Mouse (Mus musculus) cerebellum, adult 9-10 months (tissue): ENCODE results near the gene Apol9a.

Experiments
- DNase-seq: peaks from one replicate; pipeline ENCODE4 v3.0.0; 2022

The Apol9a gene

GRCm38 (mm10) chr15:77376920-77377319 is 34.0 kb downstream of the Apol9a start:
- DNase-seq = no peak

GRCm38 (mm10) chr15:77370588-77370987 is 40.3 kb downstream of the Apol9a start:
- DNase-seq = no peak

DNA sequence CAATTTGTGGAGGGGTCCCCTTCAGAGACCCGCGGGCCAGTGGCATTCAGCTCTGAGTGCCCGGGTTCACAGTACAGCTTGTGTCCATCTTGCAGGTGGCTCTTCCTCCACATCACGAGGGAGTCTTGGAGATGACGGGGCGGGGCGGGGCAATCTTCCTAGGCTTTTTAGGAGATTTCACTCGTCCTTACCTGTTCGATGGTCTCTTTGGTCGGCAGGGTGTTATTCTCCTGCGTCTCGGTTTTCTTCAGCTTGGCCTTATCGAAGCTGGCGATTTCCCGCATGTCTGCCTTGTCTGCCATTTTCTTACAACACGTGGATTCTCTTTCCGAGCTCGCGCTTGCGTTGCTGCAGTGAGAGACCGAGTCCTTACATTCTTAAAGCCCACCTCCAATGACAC is 41.0 kb downstream of the Apol9a start:
- DNase-seq = peak; percentile 40

GRCm38 (mm10) chr15:77368818-77369320 is 42.1 kb downstream of the Apol9a start:
- peak; percentile 40 for DNase-seq

DNA sequence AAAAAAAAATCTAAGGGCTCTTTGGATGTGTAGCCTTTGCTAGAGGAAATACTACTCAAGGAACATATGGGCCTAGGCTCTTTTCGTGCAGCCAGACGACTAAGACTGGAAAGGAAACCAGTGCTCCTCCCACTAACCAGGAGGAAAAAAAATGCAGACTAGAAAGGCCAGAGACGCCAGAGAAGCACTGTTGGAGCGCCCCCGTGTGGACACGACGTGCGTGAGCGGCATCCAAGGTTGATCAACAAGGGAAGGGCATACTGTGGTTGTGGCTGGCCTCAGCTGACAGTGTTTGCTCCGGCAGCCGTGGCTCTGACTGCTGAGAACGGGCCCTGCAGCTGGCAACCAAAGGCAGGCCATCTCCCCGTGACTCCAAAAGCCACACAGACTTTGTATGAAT is 42.8 kb downstream of the Apol9a start:
- peak; percentile 98 for DNase-seq

DNA sequence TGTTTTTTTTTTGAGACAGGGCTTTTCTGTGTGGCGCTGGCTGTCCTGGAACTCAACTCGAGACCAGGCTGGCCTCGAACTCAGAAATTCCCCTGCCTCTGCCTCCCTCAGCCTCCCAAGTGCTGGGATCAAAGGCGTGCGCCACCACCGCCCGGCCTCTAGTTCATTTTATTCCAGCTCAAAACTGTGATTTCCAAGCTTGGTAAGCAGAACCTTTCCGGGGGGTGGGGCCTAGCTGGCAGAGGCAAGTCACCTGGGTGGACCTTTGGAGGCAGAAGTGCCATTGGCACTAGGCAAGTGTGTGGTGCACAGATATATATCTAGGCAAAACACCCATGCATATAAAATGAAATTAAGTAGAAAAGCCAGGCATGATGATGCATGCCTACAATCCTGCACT is 43.4 kb downstream of the Apol9a start:
- DNase-seq = no peak

- peak; percentile 88 for DNase-seq
These were observed 44.0 kb downstream of the Apol9a start for GRCm38 (mm10) chr15:77366706-77367484.

DNA sequence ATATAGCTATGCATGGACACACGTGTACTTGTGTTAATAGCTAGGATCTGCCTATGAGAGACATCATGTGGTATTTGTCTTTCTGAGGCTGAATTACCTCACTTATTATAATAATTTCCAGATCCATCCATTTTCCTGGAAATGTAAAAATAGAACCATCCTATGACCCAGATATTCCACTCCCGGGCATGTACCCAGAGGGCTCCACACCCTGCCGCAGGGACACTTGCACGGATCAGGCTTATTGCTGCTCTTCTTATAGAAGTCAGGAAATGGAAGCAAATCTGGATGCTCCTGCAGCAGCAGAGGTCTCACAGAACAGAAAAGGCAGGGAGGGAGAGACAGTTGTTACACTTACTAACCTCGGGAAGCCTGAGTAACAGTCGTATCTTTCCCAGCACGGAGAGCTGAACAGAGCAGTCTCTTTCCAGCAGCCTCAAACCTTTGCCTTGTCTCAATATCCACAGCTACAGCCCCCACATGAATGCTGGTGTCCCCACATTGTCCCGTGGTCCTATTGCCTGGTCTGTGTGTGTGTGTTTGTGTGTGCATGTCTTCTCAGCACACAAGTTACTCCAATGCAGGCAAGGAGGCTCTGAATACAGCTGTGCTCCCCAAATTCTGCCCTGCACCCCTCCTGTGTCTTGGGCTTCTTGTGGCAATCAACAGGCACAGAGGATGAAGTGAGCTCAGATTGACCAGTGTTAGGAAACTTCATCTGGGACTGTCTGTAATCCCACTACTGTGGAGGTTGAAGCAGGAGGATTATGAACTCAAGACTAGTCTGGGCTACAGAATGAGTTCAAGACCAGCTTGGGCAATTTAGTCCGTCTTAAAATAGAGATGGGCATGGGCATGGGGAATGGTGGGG is 45.0 kb downstream of the Apol9a start:
- peak; percentile 62 for DNase-seq

- no peak for DNase-seq
These were observed 46.9 kb downstream of the Apol9a start for GRCm38 (mm10) chr15:77364026-77364425.

DNA sequence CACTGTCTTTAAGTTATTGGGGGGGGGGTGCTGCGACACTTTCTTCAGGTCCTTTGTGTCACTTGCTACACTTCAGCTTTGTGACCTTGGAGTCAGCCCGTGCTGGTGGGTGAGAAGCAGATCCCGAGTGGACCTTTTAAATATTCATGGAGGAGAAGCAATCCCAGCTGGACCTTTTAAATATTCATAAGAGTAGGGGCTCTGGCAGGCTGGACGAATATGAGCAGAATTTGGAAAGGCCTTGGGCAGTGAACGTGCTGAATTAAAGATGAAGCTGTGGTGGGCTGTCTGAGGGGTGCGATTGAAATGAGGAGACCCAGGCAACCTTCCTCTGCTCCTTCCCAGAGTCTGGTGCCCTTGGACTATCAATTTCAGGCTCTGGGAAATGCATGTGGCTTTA is 47.4 kb downstream of the Apol9a start:
- no peak for DNase-seq

- DNase-seq = no peak
These were observed 48.0 kb downstream of the Apol9a start for GRCm38 (mm10) chr15:77362952-77363351.

- no peak for DNase-seq
These were observed 51.0 kb downstream of the Apol9a start for GRCm38 (mm10) chr15:77359905-77360304.

DNA sequence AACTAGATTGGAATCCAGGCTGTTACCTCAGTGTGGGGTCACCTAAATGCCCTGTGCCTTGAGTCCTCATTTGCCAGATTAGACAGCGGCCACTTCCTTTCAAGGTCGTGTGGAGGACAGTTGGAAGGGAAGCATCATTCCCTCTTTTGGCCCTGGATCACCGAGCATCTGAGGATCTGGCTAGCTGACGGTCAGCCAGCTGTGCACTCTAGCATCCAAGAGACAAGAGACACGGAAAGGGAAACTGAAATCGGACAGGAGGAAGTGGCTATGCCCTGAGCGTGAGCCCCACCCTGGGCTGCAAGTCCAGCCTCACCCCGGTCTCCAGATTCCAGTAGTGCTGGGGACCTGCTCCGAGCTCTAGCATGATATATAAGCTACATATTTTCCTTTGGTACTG is 51.4 kb downstream of the Apol9a start:
- no peak for DNase-seq

DNA sequence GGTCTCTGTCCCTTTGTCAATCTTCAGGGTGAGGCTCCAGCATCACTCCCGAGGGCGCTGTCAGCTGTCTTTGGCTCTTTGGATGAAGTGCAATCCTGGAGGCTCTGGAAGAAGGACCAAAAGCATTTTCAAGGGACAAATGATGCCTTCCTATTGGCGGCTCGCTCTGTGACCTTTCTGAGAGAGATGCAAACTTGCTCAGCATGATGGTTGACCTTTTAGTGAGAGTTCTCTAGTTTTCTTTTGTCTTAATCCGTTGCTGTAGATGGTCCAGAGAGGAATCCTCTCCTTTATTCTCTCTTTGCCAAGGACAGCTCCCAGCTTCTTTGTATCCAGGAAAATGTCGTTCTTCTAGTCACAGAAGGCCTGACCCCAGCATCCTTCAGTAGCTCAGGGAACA is 51.9 kb downstream of the Apol9a start:
- no peak for DNase-seq

DNA sequence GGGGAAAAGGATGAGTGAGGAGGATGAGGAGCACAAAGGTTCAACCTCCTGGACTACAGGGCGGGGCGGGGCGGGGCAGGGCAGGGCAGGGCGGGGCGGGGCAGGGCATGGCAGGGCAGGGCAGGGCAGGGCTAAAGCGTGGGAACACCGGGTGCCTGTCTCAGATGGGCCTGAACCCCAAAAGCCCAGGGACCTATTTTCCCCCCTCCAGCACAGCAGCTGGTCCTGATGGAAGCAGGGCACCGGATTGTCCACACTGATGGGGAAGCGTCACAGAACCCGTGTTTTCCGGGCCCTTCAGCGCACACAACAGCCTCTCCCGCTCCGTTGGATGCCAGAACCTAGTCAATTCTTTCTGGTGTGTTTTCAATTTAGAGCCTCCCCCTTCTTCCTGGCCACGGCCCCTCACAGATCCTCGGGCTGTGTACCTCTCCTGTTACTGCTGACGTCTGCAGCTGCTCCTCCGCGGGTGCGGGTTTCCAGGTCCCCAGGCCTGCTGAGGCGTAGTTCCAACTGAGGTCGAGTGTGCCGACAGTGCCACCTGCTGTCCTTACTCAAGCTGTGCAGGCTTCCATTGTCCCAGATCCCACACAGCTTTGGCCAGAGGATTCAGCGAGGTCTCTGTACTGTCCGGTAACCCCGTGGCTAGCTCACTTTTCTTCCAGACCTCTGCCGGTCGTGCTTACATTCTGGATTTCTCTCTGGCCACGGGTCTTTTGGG is 52.5 kb downstream of the Apol9a start:
- DNase-seq = peak; percentile 95

DNA sequence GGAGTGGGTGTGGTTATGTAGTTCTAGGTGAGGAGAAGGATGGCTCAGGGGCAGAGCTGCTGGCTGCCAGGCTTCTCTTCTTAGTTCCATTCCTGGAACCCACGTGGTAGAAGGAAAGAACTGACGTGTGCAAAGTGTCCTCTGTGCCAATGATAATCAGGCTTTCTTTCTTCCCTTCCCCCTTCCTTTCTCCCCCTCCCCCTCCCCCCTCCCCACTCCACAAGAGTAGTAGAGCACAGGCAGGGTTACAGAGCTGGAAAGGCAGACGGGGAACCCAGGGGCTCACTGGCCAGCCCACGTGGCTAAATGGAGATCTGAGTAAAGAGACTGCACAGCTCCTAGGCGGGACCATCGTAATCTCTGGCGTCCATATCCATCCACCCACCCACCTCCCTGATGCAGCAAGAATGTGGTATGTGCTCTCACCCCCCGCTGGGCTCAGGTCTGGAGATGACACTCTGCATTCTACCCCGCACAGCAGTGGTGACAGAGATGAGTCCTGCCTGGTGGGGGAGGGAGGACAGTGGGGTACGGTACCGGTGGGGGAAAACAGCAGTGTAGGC is 54.6 kb downstream of the Apol9a start:
- no peak for DNase-seq

DNA sequence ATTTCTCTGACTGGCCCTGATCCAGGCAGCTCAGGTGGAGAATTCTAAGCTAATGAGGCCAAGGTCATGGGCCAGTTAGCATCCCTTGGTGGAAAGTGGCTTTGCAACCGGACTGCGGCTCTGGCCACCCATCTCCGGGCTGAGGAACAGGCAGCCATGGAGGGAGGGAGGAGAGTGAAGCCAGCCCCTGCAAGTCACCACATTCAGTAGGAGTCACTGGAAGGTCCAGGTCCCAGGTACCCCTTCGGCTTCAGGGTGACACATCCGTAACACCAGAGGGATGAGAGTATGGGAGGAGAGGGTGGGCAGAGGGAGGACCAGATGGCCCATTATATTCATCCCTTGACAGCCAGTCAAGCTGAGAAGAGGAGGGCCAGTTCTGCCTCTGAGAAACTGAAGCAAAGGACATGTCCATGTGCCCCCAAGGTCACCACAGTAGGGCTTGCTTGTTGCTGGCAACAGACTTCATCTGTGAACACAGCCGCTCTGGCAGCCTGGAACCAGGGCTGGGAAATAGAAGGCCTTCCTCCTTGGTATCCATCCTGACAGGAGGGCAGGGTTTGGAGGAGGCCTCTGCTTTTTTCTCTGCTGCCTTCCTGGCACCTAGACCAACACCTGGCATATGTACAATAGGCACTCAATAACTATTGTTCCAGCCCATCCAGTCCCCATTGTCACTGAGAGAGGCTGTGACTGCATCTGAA is 55.9 kb downstream of the Apol9a start:
- peak; percentile 65 for DNase-seq

- no peak for DNase-seq
These were observed 56.5 kb downstream of the Apol9a start for GRCm38 (mm10) chr15:77354496-77354847.
